Mouse (Mus musculus): ENCODE data around the gene Olfr119.
"Not testable (repeated sequence)": the region's sequence is repeated elsewhere in the genome, so short reads cannot be mapped to it uniquely, and the experiment has no call there.

Gene Olfr119

GRCm38 (mm10) chr17:37696264-37696663 lies at the start of gene Olfr119:
Olfr119 (plus strand) TSS chr17:37696564.
- not testable (repeated sequence) for DNase-seq

GRCm38 (mm10) chr17:37663682-37664081 lies 32.7 kb upstream of the Olfr119 start, which contains the start of gene Olfr117:
Olfr117 (minus strand) TSS chr17:37663782.
- DNase-seq = no peak

GRCm38 (mm10) chr17:37666688-37667087 lies 29.7 kb upstream of the Olfr119 start, which contains the start of gene Olfr118:
Olfr118 (plus strand) TSS chr17:37666988.
- DNase-seq = no peak

- DNase-seq = no peak
Observed at GRCm38 (mm10) chr17:37721508-37721907, 25.1 kb downstream of the Olfr119 start, which contains the start of gene Olfr120. Olfr120 (plus strand) TSS chr17:37721808.

- no peak for DNase-seq
Observed at GRCm38 (mm10) chr17:37738070-37738469, 41.7 kb downstream of the Olfr119 start.

All from kidney, postnatal 14 days (tissue).